Mouse (Mus musculus) myocyte (in vitro differentiated cells): Measurements from ENCODE around the gene Chtop.

Source experiments
- CEBPB ChIP-seq: IDR thresholded peaks from 2 replicates; pipeline ENCODE4 v1.6.1; 2011; ENCODE audit warnings: mild to moderate bottlenecking, moderate library complexity; ENCODE audit not compliant: poor library complexity, insufficient read depth, severe bottlenecking
- E2F4 ChIP-seq: IDR thresholded peaks from one replicate; pipeline ENCODE4 v1.6.1; 2011; ENCODE audit warnings: mild to moderate bottlenecking, control low read depth, moderate library complexity; ENCODE audit not compliant: insufficient read depth
- MYOD1 ChIP-seq, 3 experiments: IDR thresholded peaks; one replicate each; pipeline ENCODE4 v1.6.1; 2011; ENCODE audit warnings: control low read depth in 2 of 3, low read depth in 2 of 3, mild to moderate bottlenecking in 2 of 3, moderate library complexity in 1 of 3; ENCODE audit not compliant: insufficient read length in 2 of 3, control insufficient read depth in 1 of 3
- MYOG ChIP-seq, 3 experiments: IDR thresholded peaks; one replicate each; pipeline ENCODE4 v1.6.1; 2011; ENCODE audit warnings: control low read depth in 2 of 3, low read depth in 2 of 3, mild to moderate bottlenecking in 2 of 3; ENCODE audit not compliant: insufficient read length in 2 of 3, control insufficient read depth in 1 of 3, insufficient read depth in 1 of 3
- POLR2A ChIP-seq: IDR thresholded peaks from one replicate; pipeline ENCODE4 v1.6.1; 2011; ENCODE audit warnings: low read depth, mild to moderate bottlenecking, control low read depth, moderate library complexity; ENCODE audit not compliant: insufficient read length
- POLR2AphosphoS2 ChIP-seq: IDR thresholded peaks from one replicate; pipeline ENCODE4 v1.6.1; 2011; ENCODE audit warnings: low read depth, control low read depth; ENCODE audit not compliant: insufficient read length
- TCF12 ChIP-seq: IDR thresholded peaks from one replicate; pipeline ENCODE4 v1.6.1; 2011; ENCODE audit warnings: mild to moderate bottlenecking, control low read depth; ENCODE audit not compliant: poor library complexity, insufficient read depth, severe bottlenecking
- USF1 ChIP-seq: IDR thresholded peaks from one replicate; pipeline ENCODE4 v1.6.1; 2011; ENCODE audit warnings: low read depth, mild to moderate bottlenecking, control low read depth, moderate library complexity

GRCm38 (mm10) chr3:90461935-90462334, 47.4 kb downstream of the Chtop start:
- no peak for TF ChIP-seq POLR2A
- TF ChIP-seq E2F4: no peak
- TF ChIP-seq POLR2AphosphoS2: no peak
- TF ChIP-seq CEBPB: no peak
- TF ChIP-seq USF1: no peak
- no peak for TF ChIP-seq TCF12
- TF ChIP-seq MYOG (IDR thresholded peaks at IDR 0.05; ENCODE audit: control insufficient read depth in 1 of 3, insufficient read depth in 1 of 3, insufficient read length in 2 of 3, low read depth in 2 of 3): no peak
- no peak for TF ChIP-seq MYOD1 (IDR thresholded peaks at IDR 0.05; ENCODE audit: control insufficient read depth in 1 of 3, insufficient read length in 2 of 3, low read depth in 2 of 3)
